Mouse (Mus musculus) adrenal gland, postnatal 10 days (tissue): ENCODE measurements around the gene Blzf1. TPM values are rescaled to one million over a fixed set of nuclear protein-coding genes. Genes with fewer than 3 reads are reported as not detected.

Experiments used
- total RNA-seq, 2 experiments: library from RNA; stranded (reverse); gene quantifications; 2 replicates each; pipeline ENCODE4 v1.2.3; 2021

The Blzf1 gene
- total RNA-seq, 2 experiments from 2014 or later, result 25.1 to 26.8 TPM

Other genes with a start within 250 kb of the Blzf1 start
- 1 to 10 TPM; 6.4 to 9.6 TPM for gene Sell, start 245.5 kb downstream of the Blzf1 start, total RNA-seq
- 1 to 10 TPM; 1.4 to 2.0 TPM for gene Selp, start 192.2 kb downstream of the Blzf1 start, total RNA-seq
- gene F5, start 155.7 kb downstream of the Blzf1 start, total RNA-seq, result 10 to 100 TPM; 25.2 to 49.6 TPM
- 10 to 100 TPM; 16.4 to 19.2 TPM for gene Slc19a2, start 58.4 kb downstream of the Blzf1 start, total RNA-seq
- gene Ccdc181, start 31.9 kb downstream of the Blzf1 start, total RNA-seq, result 1 to 10 TPM; 7.3 to 9.8 TPM
- 10 to 100 TPM; 14.5 to 17.2 TPM for gene Nme7, start 3.4 kb downstream of the Blzf1 start, total RNA-seq
- gene Atp1b1, start 150.9 kb upstream of the Blzf1 start, total RNA-seq, result 100 to 1,000 TPM in 1 of 2 experiments, 10 to 100 TPM in 1; 88.2 to 115 TPM